Mouse (Mus musculus): Measurements from ENCODE around the gene Hist1h4d. TPM values are rescaled to one million over a fixed set of nuclear protein-coding genes. Genes with fewer than 3 reads are reported as not detected.
"Not testable (repeated sequence)": the region's sequence is repeated elsewhere in the genome, so short reads cannot be mapped to it uniquely, and the experiment has no call there.

Hist1h4d gene
- 60.7 and 86.3 TPM in 2 replicates for polyA plus RNA-seq (2015; fragmentation: Nextera tagmentation; extraction: Ambion mirVana)

DNA sequence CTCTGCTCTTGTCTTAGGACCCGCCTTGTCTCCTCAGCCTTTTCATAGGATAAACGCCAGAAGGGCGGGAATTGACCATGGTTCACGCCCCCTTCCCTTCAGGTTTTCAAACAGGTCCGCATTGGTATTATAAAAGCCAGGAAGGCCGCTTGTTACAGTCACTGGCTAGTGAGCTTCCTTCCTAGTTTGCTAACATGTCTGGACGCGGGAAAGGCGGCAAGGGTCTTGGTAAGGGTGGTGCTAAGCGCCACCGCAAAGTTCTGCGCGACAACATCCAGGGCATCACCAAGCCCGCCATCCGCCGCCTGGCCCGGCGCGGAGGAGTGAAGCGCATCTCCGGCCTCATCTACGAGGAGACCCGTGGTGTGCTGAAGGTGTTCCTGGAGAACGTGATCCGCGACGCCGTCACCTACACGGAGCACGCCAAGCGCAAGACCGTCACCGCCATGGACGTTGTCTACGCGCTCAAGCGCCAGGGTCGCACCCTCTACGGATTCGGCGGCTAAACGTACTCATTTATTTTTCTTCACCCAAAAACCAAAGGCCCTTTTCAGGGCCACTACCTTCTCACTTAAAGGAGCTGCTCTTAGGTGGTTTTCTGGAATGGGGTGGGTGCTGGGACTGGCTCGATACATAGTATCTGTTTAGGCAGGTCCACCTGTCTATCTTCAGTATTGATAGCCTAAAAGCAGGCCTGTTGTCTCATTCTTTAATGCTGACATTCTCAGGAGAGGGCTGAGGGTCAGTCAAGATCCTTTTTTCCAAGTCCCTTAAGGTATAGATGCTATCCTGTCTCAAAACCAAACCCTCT lies at the start of gene Hist1h4d:
Hist1h4d (plus strand) TSS at position 191 of the 811 bp plus-strand sequence.
- Histone ChIP-seq H3K4me3 (replicated peaks; ENCODE audit: low read length) (peak within 1 kb of the TSS; percentile 58), H3K27ac (ENCODE audit: low read length) (peak within 1 kb of the TSS; percentile 86)
- under 1% methylated on average over 43 of the region's 43 CpGs for WGBS

DNA sequence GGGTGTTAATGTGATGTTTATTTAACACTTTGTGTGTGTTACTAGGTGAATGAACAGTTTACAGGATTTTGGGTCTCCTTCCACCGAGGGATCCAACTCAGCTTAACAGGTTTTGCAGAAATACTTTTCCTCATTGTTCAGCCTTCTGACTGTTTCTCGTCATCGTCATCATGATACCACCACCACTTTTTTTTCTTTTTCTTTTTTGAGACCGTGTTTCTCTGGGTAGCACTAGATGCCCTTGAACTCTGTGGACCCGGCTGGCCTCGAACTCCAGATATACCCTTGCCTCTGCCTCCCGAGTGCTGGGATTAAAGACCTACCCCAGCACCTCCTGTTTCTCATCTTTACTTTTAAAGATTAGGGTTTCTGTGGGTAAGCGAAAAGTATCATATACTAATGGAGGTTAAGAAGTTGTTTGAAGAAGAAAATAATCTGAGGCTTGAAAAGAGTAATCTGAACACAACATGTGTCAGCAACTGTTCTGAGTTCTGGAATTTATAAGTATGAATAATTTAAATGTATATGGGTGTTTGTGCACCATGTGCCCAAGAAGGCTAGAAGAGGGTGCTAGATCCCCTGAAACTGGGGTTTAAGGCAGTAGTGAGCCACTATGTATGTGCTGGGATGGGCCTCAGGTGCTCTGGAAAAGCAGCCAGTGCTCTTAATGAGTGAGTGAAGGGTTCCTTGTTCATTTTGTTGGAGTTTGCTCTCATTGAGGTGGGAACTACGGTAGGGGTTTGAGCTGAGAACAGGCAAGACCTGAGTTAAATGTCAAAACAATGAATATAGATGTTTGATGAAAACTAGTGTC lies 48.9 kb upstream of the Hist1h4d start:
- 14% methylated on average over 9 of the region's 9 CpGs for WGBS
- no peaks in the 10 kb centered on the region for H3K27me3 ChIP-seq (ENCODE audit: control insufficient read depth, insufficient read depth, low read length)
- peak overlapping the region; percentile 60 for H3K4me3 ChIP-seq (replicated peaks; ENCODE audit: low read length)
- H3K9me3 ChIP-seq (replicated peaks; ENCODE audit: control insufficient read depth, low read length): no peaks in the 10 kb centered on the region
- peaks cover 34% of the 10 kb centered on the region for H3K4me1 ChIP-seq (ENCODE audit: control insufficient read depth, insufficient read depth, low read length)
- no peaks in the 10 kb centered on the region for H3K36me3 ChIP-seq (ENCODE audit: control insufficient read depth, insufficient read depth, low read length)
- H3K4me2 ChIP-seq (ENCODE audit: low read depth, low read length): peak overlapping the region; percentile 56
- H3K9ac ChIP-seq (ENCODE audit: low read length): peak overlapping the region; percentile 69
- ATAC-seq (ENCODE audit: insufficient read depth, low FRiP score): no peak
- H3K27ac ChIP-seq (ENCODE audit: low read length): peak overlapping the region; percentile 98

More for the DNA sequence above, at the start of gene Hist1h4d:
- Histone ChIP-seq H3K9ac (ENCODE audit: low read length) (peak within 1 kb of the TSS; percentile 70), H3K9me3 (replicated peaks; ENCODE audit: control insufficient read depth, low read length) (no peaks in the 10 kb centered on the region), H3K4me1 (ENCODE audit: control insufficient read depth, insufficient read depth, low read length) (peaks cover 36% of the 10 kb centered on the region), H3K4me2 (ENCODE audit: low read depth, low read length) (peak within 1 kb of the TSS; percentile 83), H3K36me3 (ENCODE audit: control insufficient read depth, insufficient read depth, low read length) (no peaks in the 10 kb centered on the region), H3K27me3 (ENCODE audit: control insufficient read depth, insufficient read depth, low read length) (no peaks in the 10 kb centered on the region)
- ATAC-seq (ENCODE audit: insufficient read depth, low FRiP score): peak; percentile 90

DNA sequence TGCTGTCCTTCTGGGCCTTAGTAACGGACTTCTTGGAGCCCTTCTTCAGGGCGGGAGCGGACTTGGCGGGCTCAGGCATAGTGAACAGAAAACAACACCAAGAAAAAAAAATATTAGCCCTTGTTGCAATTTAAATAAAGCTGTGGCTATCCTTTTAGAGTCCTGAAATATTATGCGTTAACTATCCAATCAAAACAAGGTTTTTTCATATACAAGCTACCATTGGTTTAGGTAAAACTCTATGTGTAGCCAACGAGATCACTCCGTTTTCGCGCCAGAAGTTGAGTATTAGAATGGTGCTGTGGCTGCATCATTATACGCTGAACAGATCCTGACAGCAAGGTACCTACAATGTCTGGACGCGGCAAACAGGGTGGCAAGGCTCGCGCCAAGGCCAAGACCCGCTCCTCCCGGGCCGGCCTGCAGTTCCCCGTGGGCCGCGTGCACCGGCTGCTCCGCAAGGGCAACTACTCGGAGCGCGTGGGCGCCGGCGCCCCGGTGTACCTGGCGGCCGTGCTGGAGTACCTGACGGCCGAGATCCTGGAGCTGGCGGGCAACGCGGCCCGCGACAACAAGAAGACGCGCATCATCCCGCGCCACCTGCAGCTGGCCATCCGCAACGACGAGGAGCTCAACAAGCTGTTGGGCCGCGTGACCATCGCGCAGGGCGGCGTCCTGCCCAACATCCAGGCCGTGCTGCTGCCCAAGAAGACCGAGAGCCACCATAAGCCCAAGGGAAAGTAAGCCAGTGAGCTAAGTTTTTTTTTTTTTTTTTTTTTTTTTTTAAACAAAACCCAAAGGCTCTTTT lies 47.6 kb upstream of the Hist1h4d start, which contains the start of gene Hist1h2af:
Hist1h2af (plus strand) TSS at position 347 of the 808 bp plus-strand sequence.
- not testable (repeated sequence) for H3K27me3 ChIP-seq (ENCODE audit: control insufficient read depth, insufficient read depth, low read length); H3K9me3 ChIP-seq (replicated peaks; ENCODE audit: control insufficient read depth, low read length); H3K36me3 ChIP-seq (ENCODE audit: control insufficient read depth, insufficient read depth, low read length)
- peak; percentile 51 for ATAC-seq (ENCODE audit: insufficient read depth, low FRiP score)
- H3K4me2 ChIP-seq (ENCODE audit: low read depth, low read length): peak within 1 kb of the TSS; percentile 56
- H3K9ac ChIP-seq (ENCODE audit: low read length): peak within 1 kb of the TSS; percentile 69
- H3K4me1 ChIP-seq (ENCODE audit: control insufficient read depth, insufficient read depth, low read length): peaks cover 34% of the 10 kb centered on the region
- H3K27ac ChIP-seq (ENCODE audit: low read length): peak within 1 kb of the TSS; percentile 98
- H3K4me3 ChIP-seq (replicated peaks; ENCODE audit: low read length): peak within 1 kb of the TSS; percentile 60
- WGBS: under 1% methylated on average over 22 of the region's 53 CpGs

DNA sequence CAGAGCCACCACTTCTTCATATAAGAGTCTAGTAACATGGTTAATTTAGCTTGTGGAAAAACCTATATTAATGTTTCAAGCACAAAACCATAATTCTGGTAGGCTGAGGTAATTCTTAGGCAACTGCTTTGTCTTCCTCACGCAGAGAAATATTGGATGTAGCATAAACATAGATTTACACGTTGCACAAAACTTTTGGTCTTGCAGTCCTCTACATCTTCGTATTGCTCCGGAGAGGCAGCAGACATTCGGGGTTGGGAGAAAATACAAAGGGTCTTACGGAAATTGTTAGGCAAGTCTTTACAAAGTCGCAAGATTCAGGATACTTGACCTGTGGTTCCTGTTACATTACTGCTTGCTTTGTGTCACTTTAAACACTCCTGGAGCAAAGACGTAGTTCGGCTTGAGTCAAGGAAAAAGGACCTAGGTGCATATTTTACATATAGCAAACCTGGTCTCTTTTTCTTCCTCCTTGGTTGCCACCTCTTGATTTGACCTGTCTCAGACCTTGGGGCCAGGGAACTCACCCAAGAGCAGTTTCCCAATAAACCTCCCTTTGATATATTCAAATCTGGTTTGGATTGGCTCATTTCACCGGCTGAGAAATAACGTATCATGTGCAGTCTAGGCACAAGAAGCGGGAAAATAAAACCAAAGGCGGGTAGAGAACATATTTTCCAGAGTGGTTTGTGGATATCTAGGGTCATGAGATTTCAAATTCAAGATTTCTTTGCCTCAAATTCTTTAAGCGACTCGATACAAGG lies 46.8 kb upstream of the Hist1h4d start:
- H3K4me1 ChIP-seq (ENCODE audit: control insufficient read depth, insufficient read depth, low read length): peaks cover 30% of the 10 kb centered on the region
- H3K9ac ChIP-seq (ENCODE audit: low read length): peak overlapping the region; percentile 64
- H3K4me2 ChIP-seq (ENCODE audit: low read depth, low read length): peak overlapping the region; percentile 56
- no peaks in the 10 kb centered on the region for H3K36me3 ChIP-seq (ENCODE audit: control insufficient read depth, insufficient read depth, low read length)
- under 1% methylated on average over 15 of the region's 15 CpGs for WGBS
- no peak for ATAC-seq (ENCODE audit: insufficient read depth, low FRiP score)
- no peaks in the 10 kb centered on the region for H3K27me3 ChIP-seq (ENCODE audit: control insufficient read depth, insufficient read depth, low read length)
- peak overlapping the region; percentile 60 for H3K4me3 ChIP-seq (replicated peaks; ENCODE audit: low read length)
- H3K27ac ChIP-seq (ENCODE audit: low read length): peak overlapping the region; percentile 80
- H3K9me3 ChIP-seq (replicated peaks; ENCODE audit: control insufficient read depth, low read length): no peaks in the 10 kb centered on the region

DNA sequence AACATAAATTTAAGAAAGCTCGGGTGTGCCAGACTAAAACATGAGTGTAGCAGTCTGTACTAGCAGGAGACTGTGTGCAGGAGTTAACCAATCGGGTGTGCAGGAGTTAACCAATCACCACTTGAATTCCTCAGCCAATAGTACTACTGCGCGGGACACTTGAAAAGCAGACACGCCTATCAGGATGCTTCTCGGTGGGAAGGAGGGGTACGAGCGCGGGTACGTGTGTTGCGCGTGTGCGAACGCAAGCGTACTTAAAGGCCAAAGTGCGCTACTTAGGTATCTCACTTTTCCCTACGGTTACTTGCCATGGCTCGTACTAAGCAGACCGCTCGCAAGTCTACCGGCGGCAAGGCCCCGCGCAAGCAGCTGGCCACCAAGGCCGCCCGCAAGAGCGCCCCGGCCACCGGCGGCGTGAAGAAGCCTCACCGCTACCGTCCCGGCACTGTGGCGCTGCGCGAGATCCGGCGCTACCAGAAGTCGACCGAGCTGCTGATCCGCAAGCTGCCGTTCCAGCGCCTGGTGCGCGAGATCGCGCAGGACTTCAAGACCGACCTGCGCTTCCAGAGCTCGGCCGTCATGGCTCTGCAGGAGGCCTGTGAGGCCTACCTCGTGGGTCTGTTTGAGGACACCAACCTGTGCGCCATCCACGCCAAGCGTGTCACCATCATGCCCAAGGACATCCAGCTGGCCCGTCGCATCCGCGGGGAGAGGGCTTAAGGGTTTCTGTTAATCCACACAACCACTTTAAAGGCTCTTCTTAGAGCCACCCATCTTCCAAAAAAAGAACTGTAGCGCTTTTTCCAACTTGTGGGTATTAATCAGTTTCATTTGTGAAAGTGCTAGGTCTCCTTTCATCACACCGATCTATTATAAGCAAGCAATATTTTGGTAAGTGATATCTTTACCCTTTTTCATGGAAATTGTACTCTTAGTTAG lies 46.0 kb upstream of the Hist1h4d start, which contains the start of gene Hist1h3g:
Hist1h3g (plus strand) TSS at position 286 of the 939 bp plus-strand sequence.
- Histone ChIP-seq H3K9ac (ENCODE audit: low read length) (peak within 1 kb of the TSS; percentile 70), H3K4me2 (ENCODE audit: low read depth, low read length) (peak within 1 kb of the TSS; percentile 56), H3K27ac (ENCODE audit: low read length) (peak within 1 kb of the TSS; percentile 80), H3K4me1 (ENCODE audit: control insufficient read depth, insufficient read depth, low read length) (peaks cover 30% of the 10 kb centered on the region), H3K4me3 (replicated peaks; ENCODE audit: low read length) (peak within 1 kb of the TSS; percentile 60)
- peak; percentile 91 for ATAC-seq (ENCODE audit: insufficient read depth, low FRiP score)
- H3K9me3 ChIP-seq (replicated peaks; ENCODE audit: control insufficient read depth, low read length); H3K36me3 ChIP-seq (ENCODE audit: control insufficient read depth, insufficient read depth, low read length); H3K27me3 ChIP-seq (ENCODE audit: control insufficient read depth, insufficient read depth, low read length): not testable (repeated sequence)
- WGBS: 1% methylated on average over 48 of the region's 62 CpGs

DNA sequence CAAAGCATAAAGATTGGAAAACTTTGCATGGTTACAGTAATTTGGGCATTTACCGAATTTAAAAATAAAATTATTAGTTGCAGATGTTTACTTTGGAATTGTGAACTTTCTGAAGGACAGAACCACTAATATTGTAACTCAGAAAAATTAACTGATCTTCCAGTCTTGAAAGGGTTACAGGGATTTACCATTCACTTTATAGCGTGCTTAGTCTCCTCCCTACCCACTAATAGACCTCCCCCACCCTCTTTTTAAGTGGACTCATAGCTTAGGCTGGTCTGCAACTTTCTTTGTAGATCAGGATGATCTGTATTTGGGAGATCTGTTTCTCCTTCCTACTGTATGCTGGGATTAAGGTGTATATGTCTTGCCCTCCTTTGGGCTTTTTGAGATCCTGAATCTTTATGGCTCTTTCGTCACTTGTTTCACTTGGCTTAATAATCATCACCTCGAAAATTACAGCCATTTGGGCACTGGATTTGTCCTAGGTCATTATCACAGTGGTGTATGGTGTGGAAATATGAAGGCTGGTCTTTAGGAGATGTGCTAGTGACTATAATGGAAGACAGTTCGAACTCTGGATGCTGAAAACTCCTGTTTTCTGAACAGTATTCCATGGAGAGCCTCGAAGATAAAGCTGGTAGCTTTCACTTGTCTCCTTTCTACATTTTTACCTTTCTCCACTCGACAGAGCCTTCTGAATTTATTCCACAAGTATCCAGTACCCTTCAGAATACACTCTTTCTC lies 45.1 kb upstream of the Hist1h4d start:
- no peak for ATAC-seq (ENCODE audit: insufficient read depth, low FRiP score)
- Histone ChIP-seq H3K4me2 (ENCODE audit: low read depth, low read length) (peak overlapping the region; percentile 56), H3K27me3 (ENCODE audit: control insufficient read depth, insufficient read depth, low read length) (no peaks in the 10 kb centered on the region), H3K9ac (ENCODE audit: low read length) (peak overlapping the region; percentile 55), H3K4me3 (replicated peaks; ENCODE audit: low read length) (peak overlapping the region; percentile 60), H3K27ac (ENCODE audit: low read length) (peak overlapping the region; percentile 73), H3K4me1 (ENCODE audit: control insufficient read depth, insufficient read depth, low read length) (peaks cover 30% of the 10 kb centered on the region), H3K9me3 (replicated peaks; ENCODE audit: control insufficient read depth, low read length) (no peaks in the 10 kb centered on the region), H3K36me3 (ENCODE audit: control insufficient read depth, insufficient read depth, low read length) (no peaks in the 10 kb centered on the region)
- 15% methylated on average over 7 of the region's 7 CpGs for WGBS

DNA sequence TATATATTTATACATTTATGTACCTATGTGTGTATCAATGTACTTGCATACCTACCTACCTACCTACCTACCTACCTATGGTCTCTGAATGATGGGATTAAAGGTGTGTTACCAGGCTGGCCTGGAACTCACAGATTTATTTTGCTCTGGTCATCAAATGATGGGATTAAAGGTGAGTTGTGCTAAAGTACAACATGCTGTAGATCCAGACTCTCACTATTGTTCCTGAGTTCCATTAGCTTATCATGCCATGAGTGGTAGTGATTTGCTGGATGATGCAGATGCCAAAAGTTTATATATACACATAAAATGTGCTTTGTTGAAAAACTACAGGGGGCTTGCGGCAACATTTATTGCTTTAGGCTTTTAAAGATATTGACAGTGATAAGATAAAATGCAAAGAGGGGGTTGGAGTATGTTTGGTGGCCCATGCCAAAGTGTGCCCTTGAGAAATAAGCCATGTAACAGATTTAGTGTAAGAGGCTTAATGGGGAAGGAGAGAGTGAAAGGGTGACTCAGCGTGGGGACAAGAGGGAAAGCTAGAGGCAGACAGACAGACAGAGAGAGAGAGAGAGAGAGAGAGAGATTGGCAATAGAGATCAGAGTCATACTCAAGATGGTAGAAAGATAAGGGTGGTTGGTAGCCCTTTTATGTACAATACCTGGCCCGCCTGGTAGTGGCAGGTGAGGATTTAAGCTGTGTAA lies 44.2 kb upstream of the Hist1h4d start:
- Histone ChIP-seq H3K4me3 (replicated peaks; ENCODE audit: low read length) (peak overlapping the region; percentile 26), H3K4me1 (ENCODE audit: control insufficient read depth, insufficient read depth, low read length) (peaks cover 30% of the 10 kb centered on the region), H3K9me3 (replicated peaks; ENCODE audit: control insufficient read depth, low read length) (no peaks in the 10 kb centered on the region), H3K27me3 (ENCODE audit: control insufficient read depth, insufficient read depth, low read length) (no peaks in the 10 kb centered on the region), H3K27ac (ENCODE audit: low read length) (no peak overlapping the region; the same call in 1 of the 2 replicates), H3K4me2 (ENCODE audit: low read depth, low read length) (peak overlapping the region; percentile 56), H3K9ac (ENCODE audit: low read length) (peak overlapping the region; percentile 18; the same call in 1 of the 2 replicates), H3K36me3 (ENCODE audit: control insufficient read depth, insufficient read depth, low read length) (no peaks in the 10 kb centered on the region)
- no peak for ATAC-seq (ENCODE audit: insufficient read depth, low FRiP score)
- 67% methylated on average over 3 of the region's 3 CpGs for WGBS

All from stomach, embryonic 16.5 days (tissue).